Mouse (Mus musculus): Measurements from ENCODE around the gene Ccer2. TPM values are rescaled to one million over a fixed set of nuclear protein-coding genes. Genes with fewer than 3 reads are reported as not detected.

Gene Ccer2
- polyA plus RNA-seq, 1 experiment = not detected

DNA sequence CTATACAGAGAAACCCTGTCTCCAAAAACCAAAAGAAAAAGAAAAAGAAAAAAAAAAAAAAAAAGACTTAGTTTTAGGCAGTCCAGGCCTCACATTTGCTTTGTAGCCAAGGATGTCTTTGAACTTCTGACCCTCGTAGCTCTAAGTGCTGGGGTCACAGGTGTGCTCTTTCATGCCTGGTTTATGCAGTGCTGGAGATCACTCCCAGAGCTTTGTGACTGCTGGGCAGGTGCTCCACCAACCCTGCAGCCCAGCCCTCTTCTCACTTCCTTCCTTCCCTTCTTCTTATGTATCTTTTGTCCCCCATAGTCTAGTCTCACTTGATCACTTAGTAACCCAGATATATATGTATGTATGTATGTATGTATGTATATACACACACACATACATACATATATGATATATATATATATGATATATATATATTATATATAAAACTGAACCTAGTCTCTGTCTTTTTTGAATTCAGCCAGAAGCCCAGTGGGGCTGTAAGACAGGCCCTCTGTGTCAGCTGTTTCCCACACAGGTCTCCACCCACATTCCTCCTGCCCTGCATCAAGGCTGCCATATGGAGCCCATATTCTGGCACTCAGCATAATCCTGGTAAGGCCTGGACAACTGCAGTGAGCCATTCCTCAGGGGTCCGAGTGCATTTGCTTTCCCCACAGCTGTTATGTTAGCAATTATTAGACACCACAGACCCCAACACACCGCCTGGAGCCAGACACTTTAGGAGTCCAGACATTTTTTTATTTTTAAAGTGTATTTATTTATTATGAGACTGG is 35.0 kb upstream of the Ccer2 start:
- H3K4me1 ChIP-seq (ENCODE audit: control insufficient read depth) = peaks cover 3% of the 10 kb centered on the region; the same call in 1 of the 2 replicates
- no peak overlapping the region for H3K4me3 ChIP-seq (replicated peaks)
- TF ChIP-seq GATA1 (IDR thresholded peaks at IDR 0.05; ENCODE audit: low read length) (no peak), TAL1 (IDR thresholded peaks at IDR 0.05; ENCODE audit: low read length) (no peak)
- H3K27me3 ChIP-seq (ENCODE audit: control insufficient read depth) = peaks cover 15% of the 10 kb centered on the region
- peaks cover 4% of the 10 kb centered on the region for H3K9me3 ChIP-seq (ENCODE audit: control insufficient read depth, low read length)
- H3K36me3 ChIP-seq (ENCODE audit: control insufficient read depth) = no peaks in the 10 kb centered on the region

DNA sequence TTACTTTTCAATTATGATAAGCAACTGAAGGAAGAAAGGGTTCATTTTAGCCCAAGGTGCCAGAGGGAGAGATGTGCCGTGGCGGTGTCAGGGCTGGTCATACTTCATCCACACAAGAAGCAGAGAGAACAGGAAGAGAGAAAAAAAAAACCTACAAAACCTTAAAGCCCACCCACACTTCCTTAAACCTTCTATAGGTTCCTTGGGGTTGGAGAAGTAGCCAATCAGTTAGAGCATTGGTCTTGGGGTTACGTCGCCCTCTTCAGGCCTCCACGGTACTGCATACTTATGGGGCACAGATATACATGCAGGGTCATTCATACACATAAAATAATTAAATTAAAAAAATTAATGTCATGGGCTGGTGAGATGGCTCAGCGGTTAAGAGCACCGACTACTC is 33.9 kb upstream of the Ccer2 start:
- Histone ChIP-seq H3K4me1 (ENCODE audit: control insufficient read depth) (no peaks in the 10 kb centered on the region), H3K9me3 (ENCODE audit: control insufficient read depth, low read length) (peaks cover 4% of the 10 kb centered on the region), H3K27me3 (ENCODE audit: control insufficient read depth) (peaks cover 4% of the 10 kb centered on the region), H3K36me3 (ENCODE audit: control insufficient read depth) (no peaks in the 10 kb centered on the region), H3K4me3 (replicated peaks) (no peak overlapping the region)
- TF ChIP-seq TAL1 (IDR thresholded peaks at IDR 0.05; ENCODE audit: low read length) (no peak), GATA1 (IDR thresholded peaks at IDR 0.05; ENCODE audit: low read length) (no peak)

DNA sequence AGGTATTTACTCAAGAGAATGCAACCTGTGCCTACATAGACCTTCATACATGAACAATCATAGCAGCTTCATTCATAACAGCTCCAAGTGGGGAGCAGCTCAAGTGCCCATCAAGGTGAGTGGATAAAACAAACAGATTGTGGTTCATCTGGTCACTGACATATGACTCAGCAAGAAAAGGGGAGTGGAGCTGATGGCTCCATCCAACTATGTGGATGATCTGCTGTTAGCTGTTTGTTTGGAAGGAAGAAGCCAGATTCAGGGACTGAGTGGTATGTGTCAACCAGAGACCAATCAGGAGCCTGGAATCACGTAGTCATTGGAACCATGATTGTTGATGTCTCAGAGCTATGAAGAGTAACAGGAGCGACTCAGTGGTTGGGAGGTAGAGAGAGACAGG is 31.4 kb upstream of the Ccer2 start:
- peaks cover 4% of the 10 kb centered on the region for H3K9me3 ChIP-seq (ENCODE audit: control insufficient read depth, low read length)
- H3K4me1 ChIP-seq (ENCODE audit: control insufficient read depth) = no peaks in the 10 kb centered on the region
- H3K27me3 ChIP-seq (ENCODE audit: control insufficient read depth) = no peaks in the 10 kb centered on the region
- no peak for TF ChIP-seq GATA1 (IDR thresholded peaks at IDR 0.05; ENCODE audit: low read length)
- TF ChIP-seq TAL1 (IDR thresholded peaks at IDR 0.05; ENCODE audit: low read length) = no peak
- no peak overlapping the region for H3K4me3 ChIP-seq (replicated peaks)
- no peaks in the 10 kb centered on the region for H3K36me3 ChIP-seq (ENCODE audit: control insufficient read depth)

DNA sequence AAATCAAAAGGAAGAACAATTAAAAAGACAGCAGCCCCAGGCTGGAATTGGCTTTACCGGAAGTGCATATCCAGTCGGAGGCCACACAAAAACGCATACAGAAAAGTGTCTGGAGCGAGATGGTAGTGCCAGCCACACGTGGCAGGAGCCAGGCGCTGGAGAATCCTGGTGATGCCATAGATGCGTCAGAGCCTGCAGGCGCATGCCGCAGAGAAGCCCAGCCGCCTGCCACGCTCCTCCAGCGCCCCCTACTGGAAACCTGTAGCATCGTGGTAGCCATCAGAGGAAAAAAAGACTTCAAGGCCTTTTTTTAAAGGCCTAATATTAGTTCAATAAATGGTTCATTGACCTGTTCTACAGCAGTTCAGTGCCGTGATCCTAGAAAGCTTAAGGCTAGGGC is 29.4 kb upstream of the Ccer2 start:
- Histone ChIP-seq H3K27me3 (ENCODE audit: control insufficient read depth) (peaks cover 7% of the 10 kb centered on the region), H3K4me3 (replicated peaks) (no peak overlapping the region), H3K4me1 (ENCODE audit: control insufficient read depth) (no peaks in the 10 kb centered on the region), H3K9me3 (ENCODE audit: control insufficient read depth, low read length) (peaks cover 13% of the 10 kb centered on the region), H3K36me3 (ENCODE audit: control insufficient read depth) (no peaks in the 10 kb centered on the region)
- TF ChIP-seq GATA1 (IDR thresholded peaks at IDR 0.05; ENCODE audit: low read length) = no peak
- TF ChIP-seq TAL1 (IDR thresholded peaks at IDR 0.05; ENCODE audit: low read length) = no peak

DNA sequence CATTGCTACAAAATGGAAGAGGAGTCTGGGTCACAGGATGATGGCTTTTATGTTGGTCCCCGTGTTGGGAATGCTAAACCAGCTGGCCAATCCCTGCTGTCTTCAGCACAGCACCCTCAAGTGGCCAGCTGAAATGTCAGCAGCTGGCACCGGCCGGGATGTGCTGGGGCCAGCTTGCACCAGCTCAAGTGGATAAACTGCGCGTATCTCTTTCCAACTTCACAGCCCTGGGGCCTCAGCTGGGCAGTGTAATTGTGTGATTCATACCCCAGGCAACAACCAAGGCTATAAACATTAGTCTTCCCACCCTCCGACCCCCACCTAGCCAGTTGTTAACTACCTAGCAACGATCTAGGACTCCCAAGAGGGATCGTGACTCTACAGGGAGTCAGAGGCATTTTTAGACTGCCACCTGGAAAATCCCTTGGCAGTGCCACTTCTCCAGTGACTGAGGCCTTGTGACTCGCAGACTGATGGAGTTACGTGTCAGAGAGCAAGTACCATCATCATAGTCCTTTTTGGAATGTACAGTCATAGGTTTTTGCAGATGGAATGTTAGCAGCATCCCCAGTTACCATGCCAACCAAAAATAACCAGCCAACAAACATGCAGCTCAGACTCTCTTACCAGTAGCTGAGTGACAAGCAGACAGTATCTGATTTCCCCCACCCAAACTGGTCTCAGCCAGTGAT is 28.2 kb upstream of the Ccer2 start:
- H3K4me1 ChIP-seq (ENCODE audit: control insufficient read depth) = peaks cover 9% of the 10 kb centered on the region
- TF ChIP-seq GATA1 (IDR thresholded peaks at IDR 0.05; ENCODE audit: low read length) (no peak), TAL1 (IDR thresholded peaks at IDR 0.05; ENCODE audit: low read length) (no peak)
- peaks cover 19% of the 10 kb centered on the region for H3K27me3 ChIP-seq (ENCODE audit: control insufficient read depth)
- H3K9me3 ChIP-seq (ENCODE audit: control insufficient read depth, low read length) = peaks cover 13% of the 10 kb centered on the region
- H3K4me3 ChIP-seq (replicated peaks) = no peak overlapping the region
- H3K36me3 ChIP-seq (ENCODE audit: control insufficient read depth) = no peaks in the 10 kb centered on the region

DNA sequence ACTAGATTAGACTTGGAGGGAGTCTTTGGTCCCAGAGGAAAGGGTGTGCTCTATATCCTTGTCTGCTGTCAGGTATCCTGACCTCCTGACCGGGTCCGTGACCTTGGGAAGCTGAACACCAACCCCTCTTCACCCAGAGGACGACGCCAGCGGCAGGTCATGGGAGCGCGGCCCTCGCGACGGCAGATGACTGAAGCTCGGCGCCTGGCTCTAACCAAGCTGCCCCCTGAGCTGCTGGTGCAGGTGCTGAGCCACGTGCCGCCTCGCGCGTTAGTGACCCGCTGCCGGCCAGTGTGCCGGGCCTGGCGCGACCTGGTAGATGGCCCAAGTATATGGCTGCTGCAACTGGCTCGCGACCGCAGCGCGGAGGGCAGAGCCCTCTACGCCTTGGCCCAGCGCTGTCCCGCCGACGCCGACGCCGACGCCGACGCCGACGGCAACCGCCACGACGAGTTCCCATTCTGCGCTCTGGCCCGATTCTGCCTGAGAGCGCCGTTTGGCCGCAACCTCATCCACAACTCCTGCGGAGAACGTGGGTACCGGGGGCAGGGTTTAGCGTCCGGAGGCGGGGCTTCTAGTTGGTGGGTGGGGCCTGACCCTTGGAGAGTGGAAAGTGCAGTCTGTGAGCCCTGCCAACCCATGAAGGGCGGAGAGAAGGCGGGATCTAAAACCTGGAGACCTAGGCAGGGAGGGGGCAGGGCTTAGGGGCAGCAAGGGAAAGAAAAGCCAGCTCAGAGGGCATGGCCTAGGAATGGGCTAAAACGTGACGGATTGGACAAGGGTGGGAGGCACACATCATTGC is 23.4 kb upstream of the Ccer2 start:
- H3K9me3 ChIP-seq (ENCODE audit: control insufficient read depth, low read length) = peaks cover 8% of the 10 kb centered on the region
- H3K36me3 ChIP-seq (ENCODE audit: control insufficient read depth) = peaks cover 6% of the 10 kb centered on the region
- H3K4me3 ChIP-seq (replicated peaks) = peak overlapping the region; percentile 58
- peaks cover 23% of the 10 kb centered on the region for H3K27me3 ChIP-seq (ENCODE audit: control insufficient read depth)
- peaks cover 20% of the 10 kb centered on the region for H3K4me1 ChIP-seq (ENCODE audit: control insufficient read depth)
- no peak for TF ChIP-seq TAL1 (IDR thresholded peaks at IDR 0.05; ENCODE audit: low read length)
- no peak for TF ChIP-seq GATA1 (IDR thresholded peaks at IDR 0.05; ENCODE audit: low read length)

DNA sequence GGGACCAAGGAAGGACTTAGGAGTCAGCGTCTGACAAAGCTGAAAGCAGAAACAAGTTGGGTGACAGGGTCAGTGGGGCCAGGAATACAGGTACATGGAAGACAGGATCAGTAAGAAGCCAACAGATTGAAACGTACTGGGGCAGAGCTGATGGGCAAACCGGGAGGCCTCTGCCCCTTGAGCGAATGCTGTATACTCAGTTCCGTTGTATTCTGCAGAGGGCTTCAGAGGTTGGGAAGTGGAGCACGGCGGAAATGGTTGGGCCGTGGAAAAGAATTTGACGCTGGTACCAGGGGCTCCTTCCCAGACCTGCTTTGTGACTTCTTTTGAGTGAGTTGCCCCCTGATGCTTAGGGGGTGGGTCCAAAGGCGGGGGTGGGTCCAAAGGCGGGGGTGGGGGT is 22.8 kb upstream of the Ccer2 start:
- TF ChIP-seq GATA1 (IDR thresholded peaks at IDR 0.05; ENCODE audit: low read length) (no peak), TAL1 (IDR thresholded peaks at IDR 0.05; ENCODE audit: low read length) (no peak)
- H3K36me3 ChIP-seq (ENCODE audit: control insufficient read depth) = peaks cover 10% of the 10 kb centered on the region
- peak overlapping the region; percentile 58 for H3K4me3 ChIP-seq (replicated peaks)
- H3K4me1 ChIP-seq (ENCODE audit: control insufficient read depth) = peaks cover 20% of the 10 kb centered on the region
- peaks cover 8% of the 10 kb centered on the region for H3K9me3 ChIP-seq (ENCODE audit: control insufficient read depth, low read length)
- peaks cover 23% of the 10 kb centered on the region for H3K27me3 ChIP-seq (ENCODE audit: control insufficient read depth)

DNA sequence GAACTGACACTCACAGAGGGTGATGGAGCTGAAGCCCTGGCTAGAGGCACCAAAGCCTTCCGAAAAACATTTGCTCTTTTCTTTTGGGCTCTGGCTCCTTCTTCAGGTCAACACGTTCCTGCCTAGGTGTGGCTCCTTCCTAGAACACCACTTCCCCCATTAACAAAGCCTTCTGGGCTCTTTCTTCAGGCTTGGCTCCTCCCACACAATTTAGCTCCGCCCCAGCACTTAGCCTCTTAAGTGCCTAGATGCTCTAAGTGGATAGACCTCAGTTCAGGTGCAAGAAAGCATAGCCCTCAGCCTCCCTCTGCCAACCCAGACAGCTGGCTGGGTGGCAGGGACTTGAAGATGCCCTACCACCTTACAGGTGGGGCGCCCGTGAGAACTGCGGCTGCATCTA is 20.3 kb upstream of the Ccer2 start:
- TF ChIP-seq TAL1 (IDR thresholded peaks at IDR 0.05; ENCODE audit: low read length) (no peak), GATA1 (IDR thresholded peaks at IDR 0.05; ENCODE audit: low read length) (no peak)
- H3K27me3 ChIP-seq (ENCODE audit: control insufficient read depth) = peaks cover 22% of the 10 kb centered on the region
- peaks cover 29% of the 10 kb centered on the region for H3K4me1 ChIP-seq (ENCODE audit: control insufficient read depth)
- peaks cover 8% of the 10 kb centered on the region for H3K9me3 ChIP-seq (ENCODE audit: control insufficient read depth, low read length)
- H3K4me3 ChIP-seq (replicated peaks) = no peak overlapping the region
- H3K36me3 ChIP-seq (ENCODE audit: control insufficient read depth) = peaks cover 32% of the 10 kb centered on the region

DNA sequence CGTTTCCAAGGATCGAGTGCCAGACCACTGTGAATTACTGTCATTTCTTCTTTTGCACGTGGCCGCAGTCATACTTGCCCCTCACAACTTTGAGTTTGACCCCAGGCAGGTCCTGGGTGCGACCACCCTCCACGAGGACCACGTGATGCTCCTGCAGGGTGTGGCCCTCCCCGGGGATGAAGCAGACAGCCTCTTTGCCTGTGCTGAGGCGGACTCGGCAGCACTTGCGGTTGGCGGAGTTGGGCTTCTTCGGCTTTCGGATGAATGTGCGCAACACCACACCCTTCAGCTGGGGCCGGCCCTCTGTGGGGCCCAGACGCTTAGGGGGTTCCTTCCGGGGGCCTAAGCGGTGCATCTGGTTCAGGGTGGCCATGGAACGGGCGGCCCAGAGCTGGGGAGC is 16.1 kb upstream of the Ccer2 start:
- TF ChIP-seq TAL1 (IDR thresholded peaks at IDR 0.05; ENCODE audit: low read length) (no peak), GATA1 (IDR thresholded peaks at IDR 0.05; ENCODE audit: low read length) (no peak)
- no peaks in the 10 kb centered on the region for H3K27me3 ChIP-seq (ENCODE audit: control insufficient read depth)
- H3K4me1 ChIP-seq (ENCODE audit: control insufficient read depth) = peaks cover 32% of the 10 kb centered on the region
- peaks cover 41% of the 10 kb centered on the region for H3K36me3 ChIP-seq (ENCODE audit: control insufficient read depth)
- H3K4me3 ChIP-seq (replicated peaks) = no peak overlapping the region
- H3K9me3 ChIP-seq (ENCODE audit: control insufficient read depth, low read length) = no peaks in the 10 kb centered on the region
